Mouse (Mus musculus) gonadal fat pad, adult 2 months (tissue): ENCODE results near the gene Vgll4. TPM values are rescaled to one million over a fixed set of nuclear protein-coding genes. Genes with fewer than 3 reads are reported as not detected.

ENCODE experiments used
- DNase-seq: peaks from one replicate; pipeline ENCODE4 v3.0.0-alpha.2; 2012; ENCODE audit warnings: low read depth
- polyA plus RNA-seq: library from polyadenylated mRNA; depleted of rRNA; stranded (reverse); fragments of >200 nt; gene quantifications from 2 replicates; pipeline ENCODE4 v1.2.3, GENCODE M21; 2012

Gene Vgll4
- polyA plus RNA-seq, 1 experiment = 62.2 TPM

GRCm38 (mm10) chr6:114974331-114974730 lies 4.5 kb upstream of the Vgll4 start:
- DNase-seq = no peak

- no peak for DNase-seq
Observed at GRCm38 (mm10) chr6:114972988-114973387, 3.2 kb upstream of the Vgll4 start.

DNA sequence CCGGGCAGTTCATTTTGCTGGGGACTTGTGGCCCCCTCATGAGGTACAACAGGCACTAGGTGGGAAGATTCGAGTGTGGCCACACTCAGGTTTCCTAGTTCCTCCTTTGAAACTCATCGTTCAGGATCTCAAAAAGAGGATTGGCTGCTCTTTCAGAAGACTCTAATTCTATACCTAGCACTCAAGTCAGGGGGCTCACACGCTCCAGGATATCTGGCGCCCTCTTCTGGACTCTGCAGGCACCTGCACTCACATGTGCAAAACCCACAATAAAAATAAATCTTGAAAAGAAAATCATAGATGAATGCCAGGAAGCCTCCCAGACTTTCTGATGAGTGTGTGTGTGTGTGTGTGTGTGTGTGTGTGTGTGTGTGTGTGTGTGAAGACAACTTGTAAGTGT lies 1.1 kb upstream of the Vgll4 start:
- DNase-seq = no peak

GRCm38 (mm10) chr6:114970386-114970785 lies 592 bp upstream of the Vgll4 start:
- no peak for DNase-seq

DNA sequence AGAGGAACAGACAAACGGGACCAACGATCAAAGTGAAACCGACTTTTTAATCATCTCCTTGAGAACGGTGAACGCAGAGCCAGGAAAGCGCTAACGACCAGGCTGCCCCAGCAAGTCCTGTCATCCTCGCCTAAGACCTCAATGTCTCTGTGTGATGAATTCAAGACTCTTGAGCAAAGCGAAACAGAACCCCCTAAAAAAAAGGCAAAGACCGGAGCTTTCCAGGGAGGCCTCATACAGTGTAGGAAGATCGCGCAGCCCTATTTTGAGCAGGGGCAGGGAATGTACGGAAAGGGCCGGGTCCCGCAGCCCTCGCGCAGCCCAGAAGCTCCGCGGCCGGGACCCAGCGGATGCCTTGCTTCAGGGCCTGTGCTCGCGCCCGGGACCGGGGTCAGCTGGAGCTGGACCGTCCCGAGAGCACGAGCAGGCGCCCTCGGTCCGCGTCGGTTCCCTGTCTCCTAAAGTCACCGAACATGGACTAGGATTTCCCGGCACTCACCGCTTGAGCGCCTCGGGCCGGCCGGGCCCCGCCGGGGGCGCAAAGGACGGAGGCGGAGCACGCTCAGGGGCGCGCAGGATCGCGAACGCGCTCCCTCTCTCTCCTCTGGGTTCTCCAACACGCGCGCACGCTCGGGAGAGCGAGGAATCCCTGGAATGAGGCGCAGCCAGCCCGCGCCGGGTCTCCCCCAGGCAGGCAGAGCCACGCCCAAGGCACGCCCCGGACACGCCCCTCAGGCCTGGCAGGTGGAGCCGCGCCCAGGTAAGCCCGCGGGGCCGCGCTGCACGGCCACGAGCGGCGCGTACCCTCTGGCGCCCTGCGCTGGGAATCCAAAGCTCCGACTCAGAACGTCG lies 1.2 kb downstream of the Vgll4 start:
- DNase-seq = no peak

DNA sequence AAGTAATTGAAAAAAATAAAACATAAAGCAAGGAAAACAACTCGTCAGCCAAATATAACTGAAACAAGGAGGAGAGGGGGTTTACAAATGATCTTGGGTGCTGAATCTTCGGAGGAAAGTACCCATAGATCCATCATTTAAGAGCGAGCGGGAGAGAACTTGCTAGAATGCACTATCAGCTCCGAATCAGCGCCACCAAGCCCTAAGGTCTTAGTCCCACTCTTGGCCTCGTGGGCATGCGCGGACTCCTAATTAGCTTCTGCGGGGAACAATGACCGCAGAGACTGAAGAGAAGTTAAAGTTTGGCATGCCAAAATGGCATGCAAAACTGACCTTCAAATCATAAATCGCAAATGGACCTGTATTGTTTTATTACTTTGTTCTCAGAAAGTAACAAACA lies 2.2 kb downstream of the Vgll4 start:
- DNase-seq = no peak

- no peak for DNase-seq
Observed at GRCm38 (mm10) chr6:114966396-114967154, 3.2 kb downstream of the Vgll4 start.

DNA sequence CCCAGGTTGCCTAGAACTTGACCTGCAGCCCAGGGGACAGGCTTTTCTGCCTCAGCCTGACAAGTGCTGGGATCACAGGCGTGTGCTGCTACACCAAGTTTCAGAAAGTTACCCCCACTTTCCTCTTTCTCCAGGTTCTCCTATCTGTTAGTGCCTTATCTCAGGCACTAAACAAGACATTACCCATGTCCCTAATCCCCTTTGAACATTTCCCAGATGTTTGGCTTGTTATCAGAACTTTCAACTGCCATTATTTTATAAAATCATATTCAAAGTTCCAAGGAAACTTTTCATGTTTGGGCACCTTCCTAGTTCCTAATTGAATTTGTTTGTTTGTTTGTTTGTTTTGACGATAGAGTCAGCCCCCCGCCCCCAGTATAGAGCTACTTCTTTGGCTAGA lies 4.0 kb downstream of the Vgll4 start:
- no peak for DNase-seq

GRCm38 (mm10) chr6:114965396-114965795 lies 4.4 kb downstream of the Vgll4 start:
- DNase-seq = no peak

DNA sequence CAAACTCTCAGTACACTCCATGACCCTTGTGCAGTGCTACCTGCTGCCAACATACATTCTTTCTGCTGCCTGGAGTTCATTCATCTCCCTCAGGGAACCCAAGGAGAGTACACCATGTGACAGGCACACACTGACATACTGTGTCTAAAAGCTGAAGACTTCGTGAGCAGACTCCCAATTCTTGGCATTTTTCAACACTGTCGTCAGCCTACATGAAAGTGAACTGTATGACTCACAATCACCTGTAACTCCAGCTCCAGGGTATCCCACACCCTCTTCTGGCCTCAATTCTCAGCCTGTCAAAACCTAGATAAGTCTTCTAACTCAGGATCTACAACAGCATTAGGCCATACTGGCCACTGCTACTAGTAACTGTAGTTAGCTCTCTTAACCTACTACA lies 5.6 kb downstream of the Vgll4 start:
- DNase-seq = no peak

GRCm38 (mm10) chr6:114963636-114964035 lies 6.2 kb downstream of the Vgll4 start:
- no peak for DNase-seq

DNA sequence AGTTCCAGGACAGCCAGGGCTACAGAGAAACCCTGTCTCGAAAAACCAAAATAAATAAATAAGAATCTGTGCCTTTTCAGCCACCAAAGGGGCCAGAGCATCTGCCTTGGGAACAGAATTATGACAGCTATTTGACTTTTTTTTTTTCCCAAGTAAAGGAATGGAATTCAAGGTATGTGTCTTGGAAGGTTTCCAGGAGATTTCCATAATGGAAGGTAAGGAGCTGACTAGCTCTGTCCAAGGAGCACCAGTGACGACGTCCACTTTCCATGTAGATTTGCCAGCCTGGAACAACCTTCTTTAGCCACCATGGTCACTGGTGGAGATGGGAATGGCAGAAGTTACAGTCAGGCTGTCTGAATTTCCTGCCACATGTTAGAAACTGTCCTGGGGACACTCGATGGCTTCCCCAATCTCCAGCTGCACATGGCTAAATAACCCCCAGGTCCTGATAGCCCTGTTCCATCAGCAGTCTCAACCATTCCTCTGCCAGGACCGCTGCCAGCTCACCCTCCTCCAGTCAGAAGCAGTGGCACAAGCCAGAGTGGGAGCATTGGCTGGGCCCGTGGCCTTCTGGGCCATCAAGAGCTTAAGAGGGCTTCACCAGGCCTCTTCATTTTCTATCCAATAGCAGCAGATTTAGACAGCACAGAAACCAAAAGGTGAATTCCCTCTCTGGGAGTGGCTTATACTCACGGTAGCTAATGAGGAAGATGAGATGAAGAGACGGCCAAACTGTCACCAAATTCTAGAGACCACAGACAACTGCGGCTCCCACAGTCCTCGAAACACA lies 8.3 kb downstream of the Vgll4 start:
- no peak for DNase-seq

DNA sequence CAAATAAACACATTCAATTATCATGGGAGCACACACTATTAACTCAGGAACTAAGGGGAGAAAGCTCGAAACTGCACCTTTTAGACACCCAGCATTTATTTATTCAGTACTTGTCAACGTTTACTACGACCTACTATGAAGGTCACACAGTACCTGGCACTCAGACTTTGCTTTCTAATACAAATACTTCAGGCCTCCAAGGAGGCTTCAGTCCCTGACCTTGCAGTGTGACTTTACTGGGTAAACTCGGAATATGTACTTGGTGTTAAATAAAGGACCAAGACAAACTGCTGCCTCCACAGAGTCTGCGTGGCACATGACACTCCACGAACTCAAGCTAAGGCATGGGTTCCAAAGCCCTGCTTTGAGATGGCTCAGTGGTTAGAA lies 10.8 kb downstream of the Vgll4 start:
- no peak for DNase-seq

GRCm38 (mm10) chr6:114958249-114959011 lies 11.4 kb downstream of the Vgll4 start:
- no peak for DNase-seq

GRCm38 (mm10) chr6:114957756-114958155 lies 12.0 kb downstream of the Vgll4 start:
- DNase-seq = no peak

GRCm38 (mm10) chr6:114954496-114954895 lies 15.3 kb downstream of the Vgll4 start:
- DNase-seq = no peak

DNA sequence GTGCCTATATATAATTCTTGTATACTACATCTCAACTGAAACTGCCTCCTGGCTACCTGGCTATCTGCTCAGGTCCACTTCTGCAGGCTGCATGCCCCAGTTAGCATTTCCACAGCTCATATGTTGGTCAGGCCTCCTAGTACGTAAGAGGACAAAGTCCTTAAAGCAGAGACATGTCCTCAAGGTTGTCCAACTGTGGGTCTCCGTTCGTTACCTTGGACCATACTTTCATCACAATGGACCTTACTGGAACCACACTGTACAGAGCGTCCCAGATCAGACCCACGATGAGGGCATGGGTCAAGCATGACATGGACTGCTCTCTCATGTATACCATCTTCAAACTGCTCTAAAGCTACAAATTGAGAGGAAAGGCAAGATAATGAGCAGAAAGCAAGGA lies 16.2 kb downstream of the Vgll4 start:
- no peak for DNase-seq

- DNase-seq = no peak
Observed at GRCm38 (mm10) chr6:114952356-114952755, 17.4 kb downstream of the Vgll4 start.

DNA sequence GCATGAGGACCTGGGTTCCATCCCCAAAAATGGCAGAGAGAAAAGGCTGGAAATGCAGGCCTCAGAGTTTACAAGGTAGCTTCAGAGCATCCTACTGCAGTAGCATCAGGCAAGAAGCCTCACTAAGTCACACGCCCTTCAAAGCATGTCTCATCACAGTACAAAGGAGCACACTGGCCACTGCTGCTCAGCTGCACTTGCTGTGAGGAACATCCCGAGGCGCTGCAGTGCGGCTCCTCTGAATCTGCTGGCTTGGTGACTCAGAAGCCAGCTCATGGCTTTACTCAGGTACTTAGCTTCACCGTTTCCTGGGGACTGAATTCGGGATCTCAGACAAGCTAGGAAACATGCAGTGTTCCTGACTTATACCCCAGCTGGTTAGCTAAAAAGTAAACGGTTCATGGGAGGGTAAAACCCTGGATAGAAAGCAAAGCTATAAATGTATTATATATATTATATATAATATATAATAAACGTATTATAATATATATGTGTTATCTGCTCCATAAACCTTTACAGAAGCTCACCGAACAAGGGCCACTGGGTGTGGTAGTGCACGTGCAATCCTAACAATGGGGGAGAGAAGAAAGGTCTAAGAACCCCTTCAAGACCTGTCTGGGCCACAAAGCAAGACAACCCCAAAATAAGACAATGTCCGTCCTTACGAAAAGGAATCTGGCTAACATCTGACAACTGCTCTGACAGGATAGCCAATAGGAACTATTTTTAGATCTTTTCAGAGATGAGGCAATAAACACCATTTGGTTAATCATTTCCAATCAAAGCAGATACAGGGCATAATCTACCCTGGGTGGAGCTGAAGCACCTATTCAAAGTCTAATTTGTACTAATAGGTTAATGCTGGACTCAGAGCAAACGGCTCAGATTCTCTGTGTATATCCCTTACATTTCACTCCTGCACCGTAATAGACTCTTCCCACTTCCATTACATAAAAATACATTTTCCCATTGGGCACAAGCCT lies 25.0 kb downstream of the Vgll4 start:
- no peak for DNase-seq

DNA sequence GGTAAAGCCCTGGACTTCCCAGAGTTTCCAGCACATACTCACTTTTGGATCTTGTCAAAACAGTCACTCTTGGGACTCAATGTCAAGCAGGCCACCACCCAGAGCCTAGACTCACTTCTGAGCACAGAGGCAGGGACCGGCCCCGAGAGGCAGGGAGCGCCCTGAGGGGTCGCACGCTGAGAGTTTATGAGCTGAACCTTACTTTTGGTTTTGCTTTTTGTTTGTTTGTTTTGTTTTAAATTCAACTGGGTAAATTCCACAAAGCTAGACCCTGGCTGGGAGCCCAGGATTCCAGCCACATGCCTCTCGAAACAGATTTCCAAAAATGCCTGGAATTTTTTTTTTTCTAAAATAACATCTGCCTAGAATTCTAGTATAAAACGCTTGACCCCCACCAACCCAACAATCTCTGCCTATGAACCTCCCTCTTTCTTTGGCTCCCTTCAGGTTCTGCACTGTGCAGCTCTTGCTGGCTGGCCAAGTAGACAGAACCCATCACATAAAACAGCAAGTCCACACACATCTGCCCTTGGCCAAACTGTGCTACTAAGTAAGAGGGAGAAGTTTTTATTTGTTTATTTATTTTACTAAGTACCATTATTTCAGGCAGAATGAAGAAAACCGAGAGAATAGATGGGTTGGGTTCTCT lies 28.5 kb downstream of the Vgll4 start:
- no peak for DNase-seq
